Mouse (Mus musculus): ENCODE data around the gene Gm17402.

DNA sequence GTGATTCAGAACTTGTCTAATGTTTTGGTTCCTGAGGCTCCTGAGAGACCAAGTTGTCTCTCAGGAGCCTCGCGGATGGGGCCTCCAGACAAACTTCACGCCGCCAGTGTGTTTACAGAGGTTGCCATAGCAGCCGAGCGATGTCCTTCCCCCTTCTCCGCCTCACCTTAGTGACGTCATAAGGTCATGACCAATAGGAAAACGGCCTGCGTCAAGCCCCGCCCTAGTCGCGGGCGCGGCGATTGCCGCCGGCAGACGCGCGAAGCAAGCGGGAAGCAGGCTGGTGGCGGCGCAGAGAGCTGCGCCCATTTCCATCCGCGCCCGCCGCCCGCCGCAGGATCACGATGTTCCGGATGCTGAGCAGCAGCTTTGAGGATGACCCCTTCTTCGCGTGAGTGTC is 1.1 kb downstream of the Gm17402 start, which contains the start of gene Mlf1:
- TF ChIP-seq CHD1 (IDR thresholded peaks at IDR 0.05; ENCODE audit: low read depth, low read length) (no peak), POLR2A (IDR thresholded peaks at IDR 0.05; ENCODE audit: low read depth, low read length) (no peak), USF1 (IDR thresholded peaks at IDR 0.05; ENCODE audit: low read depth, low read length) (no peak), CTCF (conservative IDR thresholded peaks at IDR 0.05 in 1 of 2, IDR thresholded peaks at IDR 0.05 in 1 of 2; ENCODE audit: low read depth in 2 of 2, low read length in 2 of 2) (no peak), EP300 (IDR thresholded peaks at IDR 0.05; ENCODE audit: low read length) (no peak), ZMIZ1 (IDR thresholded peaks at IDR 0.05; ENCODE audit: low read depth, low read length) (no peak), ZC3H11A (IDR thresholded peaks at IDR 0.05; ENCODE audit: low read depth, low read length) (no peak), TCF12 (IDR thresholded peaks at IDR 0.05; ENCODE audit: low read depth, low read length) (no peak)
